Mouse (Mus musculus): ENCODE results near the gene Nab1. TPM values are rescaled to one million over a fixed set of nuclear protein-coding genes. Genes with fewer than 3 reads are reported as not detected.

Gene Nab1
- polyA plus RNA-seq, 1 experiment from 2014 or later, result 18.8 TPM

DNA sequence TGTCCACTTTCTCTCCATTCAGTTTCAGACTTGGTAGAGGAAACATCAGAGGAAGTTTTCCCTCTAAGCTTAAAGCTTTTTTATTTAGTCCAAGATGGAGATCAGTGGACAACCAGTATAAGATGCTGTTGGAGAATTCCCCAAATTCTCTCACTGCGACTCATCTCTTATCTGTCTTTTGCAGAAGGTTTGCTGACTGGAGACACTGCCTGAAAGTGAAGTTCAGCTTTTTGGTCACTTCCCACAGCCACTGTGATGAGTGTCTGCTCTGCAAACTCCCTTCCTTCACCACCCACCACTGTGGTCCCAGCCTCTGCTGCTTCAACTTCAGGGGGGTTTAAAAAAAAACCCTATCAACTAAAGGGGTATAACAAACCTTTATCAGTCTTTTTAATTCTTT, 70.4 kb downstream of the Nab1 start:
- Histone ChIP-seq H3K4me1 (ENCODE audit: control insufficient read depth, insufficient read depth, low read length) (no peaks in the 10 kb centered on the region), H3K4me3 (ENCODE audit: low read length) (no peak overlapping the region), H3K4me2 (replicated peaks; ENCODE audit: low read depth, low read length) (no peak overlapping the region), H3K9ac (ENCODE audit: low read depth, low read length) (no peak overlapping the region), H3K27me3 (ENCODE audit: control insufficient read depth, insufficient read depth, low read length) (no peaks in the 10 kb centered on the region), H3K36me3 (ENCODE audit: control insufficient read depth, insufficient read depth, low read length) (no peaks in the 10 kb centered on the region), H3K9me3 (ENCODE audit: control insufficient read depth, low read length) (no peaks in the 10 kb centered on the region), H3K27ac (ENCODE audit: low read depth, low read length) (no peak overlapping the region)
- ATAC-seq (ENCODE audit: low FRiP score, low TSS enrichment), result no peak
- 97% methylated on average over 1 of the region's 1 CpGs for WGBS

GRCm38 (mm10) chr1:52427841-52428464, 72.5 kb downstream of the Nab1 start:
- ATAC-seq (ENCODE audit: low FRiP score, low TSS enrichment), result no peak
- 62% methylated on average over 2 of the region's 2 CpGs for WGBS

GRCm38 (mm10) chr1:52423846-52424245, 76.6 kb downstream of the Nab1 start:
- H3K27me3 ChIP-seq (ENCODE audit: control insufficient read depth, insufficient read depth, low read length), result no peaks in the 10 kb centered on the region
- H3K27ac ChIP-seq (ENCODE audit: low read depth, low read length), result no peak overlapping the region
- H3K36me3 ChIP-seq (ENCODE audit: control insufficient read depth, insufficient read depth, low read length), result no peaks in the 10 kb centered on the region
- no peak overlapping the region for H3K9ac ChIP-seq (ENCODE audit: low read depth, low read length)
- WGBS, result 70% methylated on average over 1 of the region's 1 CpGs
- H3K4me1 ChIP-seq (ENCODE audit: control insufficient read depth, insufficient read depth, low read length), result no peaks in the 10 kb centered on the region
- no peak overlapping the region for H3K4me2 ChIP-seq (replicated peaks; ENCODE audit: low read depth, low read length)
- no peak overlapping the region for H3K4me3 ChIP-seq (ENCODE audit: low read length)
- no peak for ATAC-seq (ENCODE audit: low FRiP score, low TSS enrichment)
- no peaks in the 10 kb centered on the region for H3K9me3 ChIP-seq (ENCODE audit: control insufficient read depth, low read length)

More at GRCm38 (mm10) chr1:52427841-52428464, 72.5 kb downstream of the Nab1 start:
- Histone ChIP-seq H3K4me3 (ENCODE audit: low read length) (no peak overlapping the region), H3K27me3 (ENCODE audit: control insufficient read depth, insufficient read depth, low read length) (no peaks in the 10 kb centered on the region), H3K9me3 (ENCODE audit: control insufficient read depth, low read length) (no peaks in the 10 kb centered on the region), H3K27ac (ENCODE audit: low read depth, low read length) (no peak overlapping the region), H3K36me3 (ENCODE audit: control insufficient read depth, insufficient read depth, low read length) (no peaks in the 10 kb centered on the region), H3K4me1 (ENCODE audit: control insufficient read depth, insufficient read depth, low read length) (no peaks in the 10 kb centered on the region), H3K4me2 (replicated peaks; ENCODE audit: low read depth, low read length) (no peak overlapping the region), H3K9ac (ENCODE audit: low read depth, low read length) (no peak overlapping the region)

DNA sequence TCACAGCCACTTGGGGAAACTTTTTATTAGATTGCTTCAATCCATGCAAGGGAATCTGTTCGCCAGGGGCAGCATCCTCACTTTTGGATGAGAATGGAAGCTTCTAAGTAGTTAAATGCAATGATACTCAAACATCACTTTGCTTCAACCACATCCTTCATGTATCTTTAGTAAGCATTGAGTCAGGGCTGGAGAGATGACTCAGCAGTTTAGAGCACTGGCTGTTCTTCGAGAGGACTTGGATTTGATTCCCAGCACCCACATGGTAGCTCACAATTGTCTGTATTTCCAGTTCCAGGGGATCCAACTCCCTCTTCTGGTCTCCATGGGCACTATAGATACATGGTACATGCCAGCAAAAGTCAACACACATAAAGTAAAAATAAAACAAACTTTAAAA, 77.4 kb downstream of the Nab1 start:
- Histone ChIP-seq H3K4me2 (replicated peaks; ENCODE audit: low read depth, low read length) (no peak overlapping the region), H3K27ac (ENCODE audit: low read depth, low read length) (no peak overlapping the region), H3K9me3 (ENCODE audit: control insufficient read depth, low read length) (no peaks in the 10 kb centered on the region), H3K4me3 (ENCODE audit: low read length) (no peak overlapping the region), H3K4me1 (ENCODE audit: control insufficient read depth, insufficient read depth, low read length) (no peaks in the 10 kb centered on the region), H3K9ac (ENCODE audit: low read depth, low read length) (no peak overlapping the region), H3K27me3 (ENCODE audit: control insufficient read depth, insufficient read depth, low read length) (no peaks in the 10 kb centered on the region), H3K36me3 (ENCODE audit: control insufficient read depth, insufficient read depth, low read length) (no peaks in the 10 kb centered on the region)
- WGBS, result 84% methylated on average over 2 of the region's 2 CpGs
- ATAC-seq (ENCODE audit: low FRiP score, low TSS enrichment), result no peak

DNA sequence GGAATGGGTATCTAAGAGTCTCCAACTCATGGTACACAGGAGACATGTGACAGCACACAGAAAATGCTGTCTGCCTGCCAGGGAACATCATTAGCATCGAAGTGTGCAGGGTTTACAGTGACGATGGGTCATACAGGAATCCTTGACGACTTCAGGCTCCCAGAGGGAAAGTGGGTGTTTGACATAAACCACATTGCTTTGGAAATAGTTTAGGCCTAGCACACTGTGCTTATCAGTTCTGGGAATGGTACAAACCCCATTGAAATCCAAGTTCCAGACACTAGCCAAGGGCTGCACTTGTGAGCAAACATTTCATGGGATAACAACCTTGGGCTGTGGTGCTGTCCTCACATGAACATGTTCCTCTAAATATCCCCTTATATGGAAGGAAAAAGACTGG, 78.3 kb downstream of the Nab1 start:
- 80% methylated on average over 3 of the region's 3 CpGs for WGBS
- H3K27me3 ChIP-seq (ENCODE audit: control insufficient read depth, insufficient read depth, low read length), result no peaks in the 10 kb centered on the region
- no peaks in the 10 kb centered on the region for H3K9me3 ChIP-seq (ENCODE audit: control insufficient read depth, low read length)
- no peak overlapping the region for H3K27ac ChIP-seq (ENCODE audit: low read depth, low read length)
- no peaks in the 10 kb centered on the region for H3K4me1 ChIP-seq (ENCODE audit: control insufficient read depth, insufficient read depth, low read length)
- H3K36me3 ChIP-seq (ENCODE audit: control insufficient read depth, insufficient read depth, low read length), result no peaks in the 10 kb centered on the region
- no peak overlapping the region for H3K9ac ChIP-seq (ENCODE audit: low read depth, low read length)
- H3K4me2 ChIP-seq (replicated peaks; ENCODE audit: low read depth, low read length), result no peak overlapping the region
- H3K4me3 ChIP-seq (ENCODE audit: low read length), result no peak overlapping the region
- no peak for ATAC-seq (ENCODE audit: low FRiP score, low TSS enrichment)

- Histone ChIP-seq H3K27me3 (ENCODE audit: control insufficient read depth, insufficient read depth, low read length) (no peaks in the 10 kb centered on the region), H3K4me3 (ENCODE audit: low read length) (no peak overlapping the region), H3K4me1 (ENCODE audit: control insufficient read depth, insufficient read depth, low read length) (no peaks in the 10 kb centered on the region), H3K36me3 (ENCODE audit: control insufficient read depth, insufficient read depth, low read length) (no peaks in the 10 kb centered on the region), H3K4me2 (replicated peaks; ENCODE audit: low read depth, low read length) (no peak overlapping the region), H3K9ac (ENCODE audit: low read depth, low read length) (no peak overlapping the region), H3K9me3 (ENCODE audit: control insufficient read depth, low read length) (no peaks in the 10 kb centered on the region), H3K27ac (ENCODE audit: low read depth, low read length) (no peak overlapping the region)
- ATAC-seq (ENCODE audit: low FRiP score, low TSS enrichment), result no peak
These were observed 78.9 kb downstream of the Nab1 start for GRCm38 (mm10) chr1:52421623-52422022.

DNA sequence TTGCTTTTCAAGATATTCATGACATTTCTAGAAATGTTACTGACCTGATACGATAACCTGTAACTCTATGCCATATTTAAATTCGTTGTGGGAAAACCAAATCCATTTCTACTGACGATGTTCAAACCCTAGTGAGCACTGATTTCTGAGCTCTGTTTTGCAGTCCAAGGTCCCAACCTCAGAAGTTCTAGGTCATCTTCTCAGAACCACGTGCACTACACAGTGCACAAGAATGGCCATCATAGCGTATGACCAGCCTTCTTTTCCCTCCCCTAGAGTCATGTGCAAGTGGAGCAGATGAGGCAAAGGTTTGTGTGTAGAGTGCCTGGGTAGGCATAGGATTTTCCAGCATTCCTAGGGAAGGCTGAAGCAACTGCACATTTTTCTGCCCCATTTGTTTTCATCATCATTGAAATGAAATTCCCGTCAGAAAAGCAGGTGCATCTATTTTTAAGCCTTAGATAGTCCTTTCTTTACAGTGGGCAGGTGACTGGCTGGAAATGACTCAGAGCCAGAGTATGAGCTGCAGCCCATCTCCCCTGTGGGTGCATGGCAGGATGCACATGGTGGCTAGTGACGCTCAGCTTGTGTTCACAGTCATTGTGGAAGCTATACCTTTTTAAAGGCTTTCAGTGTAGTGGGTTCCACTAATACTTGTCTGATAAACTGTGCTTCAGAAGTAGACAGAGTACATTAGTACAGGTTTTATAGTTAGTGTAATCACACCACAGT, 81.2 kb downstream of the Nab1 start:
- Histone ChIP-seq H3K9me3 (ENCODE audit: control insufficient read depth, low read length) (no peaks in the 10 kb centered on the region), H3K27ac (ENCODE audit: low read depth, low read length) (no peak overlapping the region), H3K4me1 (ENCODE audit: control insufficient read depth, insufficient read depth, low read length) (no peaks in the 10 kb centered on the region), H3K4me2 (replicated peaks; ENCODE audit: low read depth, low read length) (no peak overlapping the region), H3K36me3 (ENCODE audit: control insufficient read depth, insufficient read depth, low read length) (no peaks in the 10 kb centered on the region), H3K4me3 (ENCODE audit: low read length) (no peak overlapping the region), H3K9ac (ENCODE audit: low read depth, low read length) (no peak overlapping the region), H3K27me3 (ENCODE audit: control insufficient read depth, insufficient read depth, low read length) (no peaks in the 10 kb centered on the region)
- WGBS, result 88% methylated on average over 7 of the region's 7 CpGs
- ATAC-seq (ENCODE audit: low FRiP score, low TSS enrichment), result no peak

Other genes starting within 250 kb of the Nab1 start
- gene Nemp2, start 130.0 kb upstream of the Nab1 start, polyA plus RNA-seq (2014; fragmentation: Nextera tagmentation; extraction: Ambion mirVana), result 7.9 and 14.5 TPM in 2 replicates
- gene Mfsd6, start 226.8 kb upstream of the Nab1 start, polyA plus RNA-seq (2014; fragmentation: Nextera tagmentation; extraction: Ambion mirVana), result 3.0 and 4.3 TPM in 2 replicates

Data from kidney, embryonic 14.5 days (tissue).